Mouse (Mus musculus) layer of hippocampus, postnatal 10 days (tissue): Measurements from ENCODE around the gene Tspo. TPM values are rescaled to one million over a fixed set of nuclear protein-coding genes. Genes with fewer than 3 reads are reported as not detected.

ENCODE experiments used
- DNase-seq, 2 experiments: peaks; one replicate each; pipeline ENCODE4 v3.0.0; 2021; ENCODE audit warnings: low spot score in 2 of 2
- total RNA-seq, 2 experiments: library from RNA; stranded (reverse); gene quantifications; 2 replicates each; pipeline ENCODE4 v1.2.3; 2021

Tspo gene
- total RNA-seq, 2 experiments from 2014 or later = 2.4 to 2.9 TPM

GRCm38 (mm10) chr15:83541647-83542287, 21.6 kb upstream of the Tspo start:
- DNase-seq = no peak

GRCm38 (mm10) chr15:83546029-83546428, 17.4 kb upstream of the Tspo start:
- DNase-seq = no peak

GRCm38 (mm10) chr15:83547144-83547543, 16.2 kb upstream of the Tspo start:
- no peak for DNase-seq

GRCm38 (mm10) chr15:83550137-83550536, 13.3 kb upstream of the Tspo start:
- DNase-seq = no peak

- DNase-seq = no peak
Observed at GRCm38 (mm10) chr15:83553831-83554230, 9.6 kb upstream of the Tspo start.

GRCm38 (mm10) chr15:83555161-83555974, 8.0 kb upstream of the Tspo start:
- peak; percentile 80 to 90 for DNase-seq

GRCm38 (mm10) chr15:83560941-83561477, 2.4 kb upstream of the Tspo start:
- DNase-seq = no peak

GRCm38 (mm10) chr15:83562626-83563270, 644 bp upstream of the Tspo start:
- DNase-seq = peak; percentile 66 to 78

- no peak for DNase-seq
Observed at GRCm38 (mm10) chr15:83563857-83564651, 662 bp downstream of the Tspo start.

GRCm38 (mm10) chr15:83565434-83565833, 2.0 kb downstream of the Tspo start:
- DNase-seq = no peak

GRCm38 (mm10) chr15:83566006-83566405, 2.6 kb downstream of the Tspo start:
- no peak for DNase-seq

- no peak for DNase-seq
Observed at GRCm38 (mm10) chr15:83567728-83568127, 4.3 kb downstream of the Tspo start.

GRCm38 (mm10) chr15:83568544-83568943, 5.2 kb downstream of the Tspo start:
- no peak for DNase-seq

- DNase-seq = no peak
Observed at GRCm38 (mm10) chr15:83569682-83570081, 6.3 kb downstream of the Tspo start.

- DNase-seq = no peak
Observed at GRCm38 (mm10) chr15:83570641-83571040, 7.2 kb downstream of the Tspo start.

GRCm38 (mm10) chr15:83571636-83572035, 8.2 kb downstream of the Tspo start:
- no peak for DNase-seq

GRCm38 (mm10) chr15:83572132-83572531, 8.7 kb downstream of the Tspo start:
- DNase-seq = no peak

- no peak for DNase-seq
Observed at GRCm38 (mm10) chr15:83573606-83574005, 10.2 kb downstream of the Tspo start.

GRCm38 (mm10) chr15:83574731-83575351, 11.4 kb downstream of the Tspo start:
- no peak for DNase-seq

- DNase-seq = no peak
Observed at GRCm38 (mm10) chr15:83575543-83575942, 12.2 kb downstream of the Tspo start.

- DNase-seq = no peak
Observed at GRCm38 (mm10) chr15:83576651-83577050, 13.3 kb downstream of the Tspo start.
